Mouse (Mus musculus): Measurements from ENCODE around the gene Hspbap1.

Gene Hspbap1

DNA sequence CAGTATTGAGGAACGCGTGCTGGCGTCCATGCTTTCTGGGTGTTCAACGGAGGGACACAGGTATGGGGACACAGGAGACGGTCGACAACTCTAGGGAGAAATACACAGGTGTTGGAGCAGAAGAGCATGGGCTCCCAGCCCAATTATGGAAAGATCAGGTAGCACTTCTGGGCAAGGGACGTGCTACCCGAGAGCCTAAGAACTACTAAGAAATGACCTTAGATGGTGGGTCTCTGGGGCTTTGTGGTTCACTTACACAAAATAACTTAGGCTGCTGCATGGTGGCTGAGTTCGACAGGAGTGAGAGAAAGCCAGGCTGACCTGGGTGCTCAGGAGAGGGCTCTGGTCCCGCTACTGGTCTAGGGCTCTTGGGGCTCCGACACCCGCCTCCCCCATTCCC lies 101.7 kb downstream of the Hspbap1 start:
- no peak for DNase-seq (ENCODE audit: low spot score in 2 of 2)

DNA sequence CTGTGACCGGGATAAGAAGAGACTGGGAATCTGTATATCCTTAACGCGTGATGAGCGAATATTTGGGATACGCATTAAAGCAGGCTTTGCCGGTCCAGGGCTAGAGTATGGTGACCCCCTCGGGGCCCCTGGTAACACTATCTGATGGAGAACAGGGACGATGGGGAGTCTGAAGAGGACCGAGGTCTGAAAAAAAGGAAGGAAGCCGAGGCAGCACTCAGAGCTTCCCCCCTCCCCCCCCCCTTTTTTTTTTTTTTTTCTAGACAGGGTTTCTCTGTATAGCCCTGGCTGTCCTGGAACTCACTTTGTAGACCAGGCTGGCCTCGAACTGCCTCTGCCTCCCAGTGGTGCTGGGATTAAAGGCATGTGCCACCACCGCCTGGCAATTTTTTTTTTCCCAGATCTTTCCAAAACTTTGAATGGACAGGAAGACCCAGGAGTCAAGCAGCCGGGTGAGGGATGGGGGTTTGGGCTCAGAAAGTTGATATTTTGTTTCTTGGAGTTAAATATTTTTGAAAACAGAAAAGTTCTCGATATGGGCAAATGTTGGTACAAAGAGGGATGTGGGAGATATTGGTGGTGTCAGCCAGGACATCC lies 102.3 kb downstream of the Hspbap1 start:
- no peak for DNase-seq (ENCODE audit: low spot score in 2 of 2)

DNA sequence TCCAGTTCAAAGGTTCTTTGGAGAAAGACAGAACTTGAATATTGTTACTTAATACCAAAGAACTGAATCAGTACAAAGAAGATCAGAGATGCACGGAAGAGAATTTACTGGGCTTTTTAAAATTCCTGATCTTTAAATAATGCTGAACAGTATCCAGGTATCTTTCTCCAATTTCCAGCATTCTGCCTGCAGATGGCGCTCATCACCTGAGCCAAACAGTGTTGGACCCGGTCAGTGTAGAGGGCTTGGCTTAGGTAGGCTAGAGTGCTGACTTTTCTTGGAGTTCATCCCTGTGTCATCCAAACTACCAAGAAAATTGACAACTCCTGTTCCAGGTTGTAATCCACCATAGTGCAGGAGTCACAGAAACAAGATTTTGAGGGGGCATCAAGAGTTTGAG lies 104.2 kb downstream of the Hspbap1 start:
- peak in 1 of 2 experiments; percentile 52 for DNase-seq (ENCODE audit: low spot score in 2 of 2)
